Mouse (Mus musculus): Measurements from ENCODE around the gene Svopl.
A peak's percentile ranks its signal among the peaks of the same experiment; 100 is the strongest.

The Svopl gene

DNA sequence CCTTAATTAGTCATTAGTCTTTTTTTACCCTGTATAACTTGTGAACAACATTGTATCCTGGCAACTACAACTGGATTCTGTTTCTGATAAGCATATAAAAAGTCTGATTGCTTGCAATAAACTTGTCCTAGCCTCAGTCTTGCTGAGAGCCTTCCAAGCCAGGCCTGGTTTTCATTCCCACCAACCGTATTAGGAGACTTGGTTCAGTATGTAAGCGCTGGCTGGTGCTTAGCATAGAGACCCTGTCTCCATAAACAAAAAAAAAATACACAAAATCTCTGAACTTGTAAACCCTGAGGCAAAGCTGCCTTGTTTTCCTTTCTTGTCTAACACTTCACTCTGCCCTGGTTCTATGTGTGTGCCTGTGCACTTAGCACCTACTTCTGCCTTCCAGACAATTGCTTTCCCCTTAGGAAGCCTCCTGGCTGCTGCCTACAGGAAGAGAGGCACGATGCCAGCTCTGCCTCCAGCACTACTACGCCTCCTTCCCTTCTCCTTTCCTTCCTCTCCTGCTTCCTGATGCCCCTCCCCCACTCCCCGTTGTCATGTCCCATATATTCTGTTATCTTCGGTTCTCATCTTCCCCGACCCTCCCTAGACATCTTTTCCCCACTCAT, 14.8 kb downstream of the Svopl start:
- no peak for DNase-seq (ENCODE audit: low read depth, low spot score)

DNA sequence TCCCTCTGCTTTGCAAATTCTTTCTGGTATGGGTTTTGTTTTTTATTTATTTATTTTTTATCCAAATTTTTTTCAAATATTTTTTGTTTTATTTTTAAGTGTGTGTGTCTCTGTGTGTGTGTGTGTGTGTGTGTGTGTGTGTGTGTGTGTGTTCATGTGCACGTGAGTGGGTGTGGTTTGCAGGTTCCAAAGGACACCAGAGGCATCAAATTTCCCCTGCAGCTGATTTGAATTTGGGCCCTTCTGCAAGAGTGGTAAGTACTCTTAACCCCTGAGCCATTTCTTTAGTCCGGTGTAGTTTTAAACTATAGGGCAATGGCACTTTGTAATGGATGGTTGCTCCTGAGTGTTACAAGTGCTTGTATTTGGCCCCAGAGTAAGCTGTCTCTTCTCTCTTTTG, 18.6 kb downstream of the Svopl start:
- DNase-seq (ENCODE audit: low read depth, low spot score), result no peak

DNA sequence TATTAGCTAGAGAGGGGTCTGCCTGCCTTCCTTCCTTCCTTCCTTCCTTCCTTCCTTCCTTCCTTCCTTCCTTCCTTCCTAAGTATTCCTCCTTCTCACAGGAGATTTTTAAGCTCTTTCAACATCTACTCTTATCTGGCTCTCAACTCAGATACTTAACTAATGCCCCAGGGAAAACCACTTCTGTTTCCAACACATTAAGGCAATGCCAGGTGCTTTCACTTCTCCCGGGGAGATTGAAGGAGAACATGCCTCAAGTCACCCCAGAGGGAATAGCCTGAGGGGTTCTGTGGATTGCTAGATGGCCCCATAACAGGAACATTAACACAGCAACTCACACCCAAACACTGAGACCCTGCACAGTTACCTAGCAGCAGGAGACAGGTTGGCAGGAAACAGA, 19.0 kb downstream of the Svopl start:
- DNase-seq (ENCODE audit: low read depth, low spot score), result no peak

- peak; percentile 10 for DNase-seq (ENCODE audit: low read depth, low spot score)
These were observed 23.5 kb downstream of the Svopl start for GRCm38 (mm10) chr6:38023284-38023683.

GRCm38 (mm10) chr6:38021406-38021805, 25.4 kb downstream of the Svopl start:
- DNase-seq (ENCODE audit: low read depth, low spot score), result no peak

DNA sequence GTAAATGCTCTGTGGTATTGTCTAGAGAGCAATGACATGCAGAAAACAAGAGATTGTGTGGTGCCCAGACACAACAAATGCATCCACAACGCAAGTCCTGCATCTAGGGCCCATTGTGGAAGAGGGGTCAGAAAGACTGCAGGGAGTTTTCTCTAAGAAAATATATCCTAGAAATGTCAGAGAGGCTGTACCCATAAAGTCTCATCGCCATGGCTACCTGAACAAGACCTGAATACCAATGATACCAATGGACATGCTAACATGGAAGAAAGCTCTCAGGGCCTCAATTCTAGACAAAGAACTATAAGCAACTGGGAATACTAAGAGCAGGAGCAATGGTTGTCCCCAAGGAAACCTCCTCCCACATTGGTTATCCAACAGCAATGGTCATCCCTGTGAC, 34.0 kb downstream of the Svopl start:
- DNase-seq (ENCODE audit: low read depth, low spot score), result no peak

- peak; percentile 48 for DNase-seq (ENCODE audit: low read depth, low spot score)
These were observed 39.3 kb downstream of the Svopl start for GRCm38 (mm10) chr6:38007459-38007858.

- no peak for DNase-seq (ENCODE audit: low read depth, low spot score)
These were observed 79.4 kb downstream of the Svopl start for GRCm38 (mm10) chr6:37967386-37967785.

DNA sequence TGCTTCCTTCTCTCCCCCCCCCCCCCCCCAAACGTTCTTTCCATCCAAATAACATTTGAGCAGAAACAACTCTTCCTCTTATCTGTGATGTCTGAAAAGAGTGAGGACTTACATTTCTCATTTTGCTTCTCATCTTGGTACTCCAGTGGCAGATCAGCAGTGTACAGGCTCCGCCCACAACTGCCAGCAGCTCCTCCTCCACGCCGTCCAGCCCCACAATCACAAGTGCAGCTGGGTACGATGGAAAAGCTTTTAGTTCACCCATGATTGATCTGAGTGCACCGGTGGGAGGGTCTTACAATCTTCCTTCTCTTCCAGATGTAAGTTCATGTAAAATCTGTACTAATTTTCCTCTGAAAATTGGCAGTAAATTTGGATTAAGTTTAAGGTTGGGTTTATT, 95.5 kb downstream of the Svopl start:
- DNase-seq (ENCODE audit: low read depth, low spot score), result no peak

- DNase-seq (ENCODE audit: low read depth, low spot score), result no peak
These were observed 110.3 kb downstream of the Svopl start for GRCm38 (mm10) chr6:37936498-37936897.

All from skeletal muscle tissue, adult 2 months (tissue).